Mouse (Mus musculus) spleen, adult 10 weeks (tissue): Measurements from ENCODE around the gene Wdr92. TPM values are rescaled to one million over a fixed set of nuclear protein-coding genes. Genes with fewer than 3 reads are reported as not detected.

Experiments used
- polyA plus RNA-seq: library from polyadenylated mRNA; stranded (reverse); fragments of 350-450 nt; fragmentation: Illumina TruSeq; extraction: RNeasy Lipid Tissue Mini Kit (QIAGEN cat#74804); gene quantifications from one replicate; pipeline ENCODE4 v1.2.3, GENCODE M21; 2015; ENCODE audit warnings: low replicate concordance; ENCODE audit not compliant: insufficient read depth

Gene Wdr92
- 17.1 TPM for polyA plus RNA-seq

DNA sequence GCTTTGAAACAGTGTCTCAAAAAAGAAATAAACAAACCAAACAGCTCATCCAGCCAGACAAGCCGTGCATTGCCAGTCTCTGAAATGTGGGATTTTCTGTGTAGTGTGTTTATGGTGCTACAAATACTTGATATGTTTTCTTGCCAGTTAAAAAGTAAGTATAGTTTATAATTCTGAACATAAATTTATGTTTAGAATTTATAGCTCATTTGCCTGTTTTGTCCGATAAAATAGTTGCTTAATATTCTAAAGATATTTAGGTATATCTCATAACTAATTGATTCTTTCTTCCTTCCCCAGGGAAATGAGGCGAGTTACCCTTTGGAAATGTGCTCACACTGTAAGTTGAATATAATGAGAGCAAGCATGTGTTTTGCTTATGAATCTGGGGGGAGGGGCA, at the start of gene Wdr92:
TSS of gene Wdr92 (plus strand) at position 301 of the 400 bp plus-strand sequence.

DNA sequence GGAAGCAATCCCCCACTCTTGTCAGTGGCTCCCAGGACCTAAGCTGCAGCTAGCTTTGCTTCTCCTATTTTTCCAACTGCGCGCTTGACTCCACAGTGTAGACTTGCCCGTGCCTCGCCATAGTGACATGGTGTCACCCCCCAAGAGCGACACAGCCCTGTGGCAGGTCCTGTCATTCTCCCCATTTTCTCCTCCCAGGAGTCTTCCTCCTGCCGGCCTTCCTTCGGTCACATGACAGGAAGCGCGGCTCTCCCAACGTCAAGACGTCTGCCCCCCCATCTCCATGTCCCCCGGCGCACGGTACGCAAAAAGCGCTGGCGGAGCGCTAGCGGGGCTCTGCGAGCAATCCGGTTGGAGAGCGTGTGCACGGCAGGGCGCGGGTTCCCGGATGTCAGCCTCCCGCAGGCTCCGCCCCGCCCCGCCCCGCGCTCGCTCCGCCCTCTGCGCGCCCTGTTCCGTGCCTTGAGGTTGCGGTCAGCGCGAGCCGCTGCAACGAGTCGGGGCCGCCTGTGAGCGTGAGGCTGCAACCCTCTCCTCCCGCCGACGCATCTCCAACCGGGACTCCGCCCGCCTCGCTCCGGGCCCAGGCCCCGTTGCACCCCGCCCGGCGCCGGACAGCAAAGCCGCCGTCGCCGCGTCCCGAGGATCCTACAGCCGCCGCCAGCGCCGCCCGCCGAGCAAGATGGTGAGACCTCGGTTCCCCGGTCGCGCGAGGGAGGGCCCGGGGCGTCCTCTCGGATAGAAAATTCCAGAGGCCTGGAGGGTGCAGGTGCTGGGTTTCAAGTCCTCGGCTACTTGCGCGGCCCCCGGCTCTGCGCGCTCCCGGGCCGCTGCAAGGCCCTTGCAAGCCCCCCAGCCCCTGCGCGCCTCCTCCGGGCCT, 22.8 kb upstream of the Wdr92 start, which contains the start of gene Ppp3r1:
TSS of gene Ppp3r1 (plus strand) at position 406 of the 880 bp plus-strand sequence.

GRCm38 (mm10) chr11:17211258-17212140, 29.6 kb downstream of the Wdr92 start, which contains the start of gene Pno1:
Gene Pno1 (minus strand): TSS chr11:17211568.

DNA sequence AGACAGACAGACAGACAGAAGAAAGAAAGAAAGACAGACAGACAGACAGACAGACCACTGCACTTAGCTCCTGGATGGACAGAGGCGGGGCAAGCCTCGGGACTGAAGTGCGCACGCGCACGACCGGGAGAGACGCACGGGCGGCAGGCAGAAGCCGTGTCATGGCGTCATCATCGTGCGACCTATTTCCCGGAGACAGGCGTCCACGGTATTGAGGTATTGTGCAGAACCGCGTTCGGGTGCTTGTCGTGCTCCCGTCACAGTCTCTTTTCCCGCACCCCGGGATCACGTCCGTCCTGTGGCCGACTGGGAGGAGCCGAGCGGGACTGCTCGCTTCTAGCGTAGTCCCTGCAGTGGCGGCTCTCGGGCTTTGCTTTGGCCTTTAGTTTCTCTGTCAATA, 75.5 kb downstream of the Wdr92 start, which contains the start of gene C1d:
TSS of gene C1d (plus strand) at position 137 of the 400 bp plus-strand sequence.

Other genes starting within 250 kb of the Wdr92 start
- gene Fbxo48, start 230.7 kb upstream of the Wdr92 start, polyA plus RNA-seq: 9.4 TPM
- gene Cnrip1, start 130.5 kb upstream of the Wdr92 start, polyA plus RNA-seq: 15.0 TPM
- 217 TPM for gene Plek, start 129.7 kb upstream of the Wdr92 start, polyA plus RNA-seq
- 149 TPM for gene Ppp3r1, start 22.8 kb upstream of the Wdr92 start, polyA plus RNA-seq
- gene Pno1, start 29.5 kb downstream of the Wdr92 start, polyA plus RNA-seq: 40.3 TPM
- 81.6 TPM for gene C1d, start 75.5 kb downstream of the Wdr92 start, polyA plus RNA-seq